Mouse (Mus musculus) liver, adult 2 months (tissue): ENCODE results near the gene Mettl26.

ENCODE experiments used
- CTCF ChIP-seq: fragments of 200-500 bp; IDR thresholded peaks from 2 replicates; pipeline ENCODE4 v1.5.1; 2011; ENCODE audit warnings: low read depth, low read length, control low read depth
- POLR2A ChIP-seq: fragments of 200-500 bp; IDR thresholded peaks from 2 replicates; pipeline ENCODE4 v1.6.1; 2011; ENCODE audit warnings: low read length, control low read depth; ENCODE audit not compliant: insufficient read depth; ENCODE audit errors: extremely low read depth

DNA sequence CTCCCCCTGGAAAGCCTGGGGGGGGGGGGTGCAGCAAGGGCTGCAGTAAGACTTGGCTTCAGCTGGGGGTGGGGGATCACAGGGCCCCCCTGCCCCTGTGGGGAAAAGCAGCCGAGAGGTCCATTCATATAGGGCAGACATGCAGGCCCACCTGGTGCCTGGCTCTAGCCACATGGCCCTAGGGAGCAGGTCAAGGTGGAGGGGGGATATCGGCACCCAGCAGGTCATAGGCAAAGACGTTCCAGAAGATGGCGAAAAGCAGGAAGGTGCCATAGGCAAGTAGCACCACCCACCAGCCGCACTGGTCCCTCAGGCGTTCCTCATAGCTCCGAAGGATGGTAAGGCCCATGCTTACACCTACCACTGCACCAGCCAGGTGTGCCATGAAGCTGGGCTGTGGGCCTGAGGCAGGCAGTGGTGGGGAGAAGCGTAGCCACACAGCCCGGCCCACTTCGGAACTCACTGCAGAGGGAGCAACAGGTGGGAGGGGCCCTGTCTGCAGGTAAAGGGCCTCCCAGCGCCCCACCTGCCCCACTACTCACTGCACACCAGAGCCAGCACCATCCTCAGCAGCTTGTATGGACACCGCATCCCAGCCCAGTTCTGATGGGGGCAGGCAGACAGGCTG is 40.2 kb upstream of the Mettl26 start:
- no peak for TF ChIP-seq POLR2A
- no peak for TF ChIP-seq CTCF
